Mouse (Mus musculus) forebrain, embryonic 15.5 days (tissue): ENCODE results near the gene Gm17364. TPM values are rescaled to one million over a fixed set of nuclear protein-coding genes. Genes with fewer than 3 reads are reported as not detected.

Experiments
- ATAC-seq: fragments of 200-750 bp; cut with Nextera tagmentation; replicated peaks from 2 replicates; pipeline ENCODE4 v1.8.0; 2017; ENCODE audit warnings: mild to moderate bottlenecking, moderate TSS enrichment, moderate library complexity
- H3K27ac ChIP-seq: fragments of 300-500 bp; sonication (generic); replicated peaks from 2 replicates; pipeline ENCODE4 v1.5.1; 2015; ENCODE audit warnings: mild to moderate bottlenecking, inconsistent platforms
- H3K27me3 ChIP-seq: fragments of 300-500 bp; sonication (generic); 2 replicates; pipeline ENCODE4 v1.6.1; 2015; ENCODE audit warnings: inconsistent platforms
- H3K36me3 ChIP-seq: fragments of 300-500 bp; sonication (generic); 2 replicates; pipeline ENCODE4 v1.6.1; 2015; ENCODE audit warnings: mild to moderate bottlenecking, inconsistent platforms
- H3K4me1 ChIP-seq: fragments of 300-500 bp; sonication (generic); 2 replicates; pipeline ENCODE4 v1.6.1; 2015; ENCODE audit warnings: inconsistent platforms
- H3K4me2 ChIP-seq: fragments of 300-500 bp; sonication (generic); replicated peaks from 2 replicates; pipeline ENCODE4 v1.6.1; 2015; ENCODE audit warnings: mild to moderate bottlenecking, inconsistent platforms
- H3K4me3 ChIP-seq: fragments of 300-500 bp; sonication (generic); 2 replicates; pipeline ENCODE4 v1.5.1; 2015; ENCODE audit warnings: mild to moderate bottlenecking, inconsistent platforms
- H3K9ac ChIP-seq: fragments of 300-500 bp; sonication (generic); replicated peaks from 2 replicates; pipeline ENCODE4 v1.6.1; 2015; ENCODE audit warnings: mild to moderate bottlenecking, inconsistent platforms
- H3K9me3 ChIP-seq: fragments of 300-500 bp; sonication (generic); 2 replicates; pipeline ENCODE4 v1.6.1; 2016; ENCODE audit warnings: inconsistent platforms
- WGBS: fragments of 180-500 bp; shearing (Covaris S2); methylation state at CpG from one replicate; pipeline ENCODE4 v1.1.7; 2015; ENCODE audit warnings: mixed read lengths; 5-methylcytosine and 5-hydroxymethylcytosine counted together
- polyA plus RNA-seq: library from polyadenylated mRNA; unstranded; fragments of >200 nt; fragmentation: Nextera tagmentation; extraction: Ambion mirVana; gene quantifications from 2 replicates; pipeline ENCODE4 v1.2.1, GENCODE M21; 2015

Gene Gm17364
- polyA plus RNA-seq, 1 experiment from 2014 or later = not detected

- WGBS = under 1% methylated on average over 27 of the region's 27 CpGs
- H3K4me3 ChIP-seq = peak overlapping the region; percentile 87
- ATAC-seq = no peak
- H3K4me2 ChIP-seq = peak overlapping the region; percentile 76
- peak overlapping the region; percentile 84 for H3K9ac ChIP-seq
- H3K27ac ChIP-seq = peak overlapping the region; percentile 85
- 0 out of 2 replicates have a peak, but pooled peaks cover 14% of the 10 kb centered on the region for H3K4me1 ChIP-seq
- no peaks in the 10 kb centered on the region for H3K36me3 ChIP-seq
- no peaks in the 10 kb centered on the region for H3K9me3 ChIP-seq
- no peaks in the 10 kb centered on the region for H3K27me3 ChIP-seq
Measured at GRCm38 (mm10) chr13:41250318-41250981, 23.3 kb downstream of the Gm17364 start.

GRCm38 (mm10) chr13:41249538-41250317 lies 24.0 kb downstream of the Gm17364 start, which contains the start of gene Smim13:
Gene Smim13 (plus strand): TSS chr13:41249844.
- no peaks in the 10 kb centered on the region for H3K9me3 ChIP-seq
- ATAC-seq = peak; percentile 99
- peak within 1 kb of the TSS; percentile 85 for H3K27ac ChIP-seq
- H3K36me3 ChIP-seq = no peaks in the 10 kb centered on the region
- under 1% methylated on average over 76 of the region's 78 CpGs for WGBS
- peak within 1 kb of the TSS; percentile 87 for H3K4me3 ChIP-seq
- peak within 1 kb of the TSS; percentile 76 for H3K4me2 ChIP-seq
- H3K4me1 ChIP-seq = 0 out of 2 replicates have a peak, but pooled peaks cover 14% of the 10 kb centered on the region
- peak within 1 kb of the TSS; percentile 84 for H3K9ac ChIP-seq
- no peaks in the 10 kb centered on the region for H3K27me3 ChIP-seq

DNA sequence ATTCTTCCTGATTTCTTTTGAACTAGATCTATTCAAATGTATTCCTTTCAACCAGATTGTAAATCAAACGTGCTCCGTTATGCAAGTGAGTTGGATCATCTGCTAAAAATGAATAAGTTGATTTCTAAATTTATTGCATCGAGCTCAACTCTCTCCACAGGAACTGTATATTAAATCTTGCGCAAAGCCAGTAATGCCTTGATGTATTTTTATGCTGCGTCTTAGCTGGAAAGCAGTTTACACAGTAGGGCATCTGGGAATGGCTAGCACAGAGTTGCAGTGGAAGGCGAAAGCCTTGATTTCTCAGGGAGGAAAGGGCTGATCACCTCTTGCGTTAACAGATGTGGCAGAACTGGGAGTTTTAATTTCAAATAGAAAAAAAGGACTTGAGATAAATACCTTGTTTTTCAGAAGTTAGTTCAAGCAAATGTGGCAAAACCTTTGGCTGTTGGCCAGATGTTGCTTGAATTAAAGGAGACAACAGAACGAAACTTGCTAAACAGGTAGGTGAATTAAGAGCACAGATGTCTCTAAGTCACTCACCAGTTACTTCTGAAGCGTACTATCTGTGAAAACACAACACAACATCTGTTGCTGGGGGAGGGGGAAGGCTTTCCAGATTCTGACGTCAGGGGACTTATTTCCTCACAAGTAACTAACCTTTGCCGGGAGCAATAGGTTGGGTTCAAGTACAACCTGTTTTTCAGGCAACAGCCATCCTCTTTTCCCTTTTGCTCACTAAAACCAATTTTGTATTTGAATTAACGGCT lies 24.8 kb downstream of the Gm17364 start:
- Histone ChIP-seq H3K9me3 (no peaks in the 10 kb centered on the region), H3K4me1 (0 out of 2 replicates have a peak, but pooled peaks cover 14% of the 10 kb centered on the region), H3K9ac (peak overlapping the region; percentile 84), H3K4me3 (peak overlapping the region; percentile 87), H3K27me3 (no peaks in the 10 kb centered on the region), H3K36me3 (no peaks in the 10 kb centered on the region), H3K27ac (peak overlapping the region; percentile 24; the same call in 1 of the 2 replicates), H3K4me2 (peak overlapping the region; percentile 50)
- WGBS = 46% methylated on average over 12 of the region's 12 CpGs
- peak; percentile 24 for ATAC-seq

GRCm38 (mm10) chr13:41244306-41244830 lies 29.4 kb downstream of the Gm17364 start:
- Histone ChIP-seq H3K4me3 (no peak overlapping the region), H3K9me3 (no peaks in the 10 kb centered on the region), H3K36me3 (no peaks in the 10 kb centered on the region), H3K4me1 (0 out of 2 replicates have a peak, but pooled peaks cover 4% of the 10 kb centered on the region), H3K4me2 (no peak overlapping the region), H3K27me3 (no peaks in the 10 kb centered on the region), H3K9ac (no peak overlapping the region), H3K27ac (no peak overlapping the region)
- WGBS = 66% methylated on average over 6 of the region's 6 CpGs
- ATAC-seq = no peak

DNA sequence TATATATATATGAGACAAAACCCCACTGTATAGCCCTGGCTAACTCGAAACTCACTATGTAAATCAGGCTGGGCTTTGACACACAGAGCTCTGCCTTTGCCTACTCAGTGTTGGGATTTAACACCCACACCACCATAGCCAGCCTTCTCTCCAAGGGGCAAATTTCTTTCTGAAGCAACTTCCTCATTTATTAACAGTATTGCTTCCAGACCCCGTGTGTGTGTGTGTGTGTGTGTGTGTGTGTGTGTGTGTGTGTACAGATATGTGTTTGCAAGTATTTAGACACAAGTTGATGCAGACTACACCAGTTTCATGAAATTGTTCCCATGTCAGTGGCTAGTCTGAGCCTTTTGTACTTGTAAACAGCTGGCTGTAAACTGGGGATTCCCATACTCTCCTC lies 32.2 kb downstream of the Gm17364 start:
- Histone ChIP-seq H3K27me3 (no peaks in the 10 kb centered on the region), H3K27ac (no peak overlapping the region), H3K4me2 (no peak overlapping the region), H3K9me3 (no peaks in the 10 kb centered on the region), H3K4me1 (no peaks in the 10 kb centered on the region), H3K4me3 (no peak overlapping the region), H3K36me3 (no peaks in the 10 kb centered on the region), H3K9ac (no peak overlapping the region)
- 73% methylated on average over 2 of the region's 2 CpGs for WGBS
- no peak for ATAC-seq

- H3K27me3 ChIP-seq = no peaks in the 10 kb centered on the region
- 15% methylated on average over 5 of the region's 5 CpGs for WGBS
- no peak overlapping the region for H3K4me2 ChIP-seq
- H3K27ac ChIP-seq = no peak overlapping the region
- peak; percentile 65 for ATAC-seq
- H3K9ac ChIP-seq = no peak overlapping the region
- no peaks in the 10 kb centered on the region for H3K4me1 ChIP-seq
- H3K4me3 ChIP-seq = no peak overlapping the region
- H3K9me3 ChIP-seq = no peaks in the 10 kb centered on the region
- H3K36me3 ChIP-seq = no peaks in the 10 kb centered on the region
Measured at GRCm38 (mm10) chr13:41238805-41239130, 35.0 kb downstream of the Gm17364 start.

GRCm38 (mm10) chr13:41238035-41238804 lies 35.6 kb downstream of the Gm17364 start:
- no peak overlapping the region for H3K9ac ChIP-seq
- H3K4me3 ChIP-seq = no peak overlapping the region
- no peaks in the 10 kb centered on the region for H3K27me3 ChIP-seq
- no peak overlapping the region for H3K4me2 ChIP-seq
- H3K36me3 ChIP-seq = no peaks in the 10 kb centered on the region
- peak; percentile 57 for ATAC-seq
- WGBS = 78% methylated on average over 10 of the region's 10 CpGs
- H3K9me3 ChIP-seq = no peaks in the 10 kb centered on the region
- no peaks in the 10 kb centered on the region for H3K4me1 ChIP-seq
- no peak overlapping the region for H3K27ac ChIP-seq

DNA sequence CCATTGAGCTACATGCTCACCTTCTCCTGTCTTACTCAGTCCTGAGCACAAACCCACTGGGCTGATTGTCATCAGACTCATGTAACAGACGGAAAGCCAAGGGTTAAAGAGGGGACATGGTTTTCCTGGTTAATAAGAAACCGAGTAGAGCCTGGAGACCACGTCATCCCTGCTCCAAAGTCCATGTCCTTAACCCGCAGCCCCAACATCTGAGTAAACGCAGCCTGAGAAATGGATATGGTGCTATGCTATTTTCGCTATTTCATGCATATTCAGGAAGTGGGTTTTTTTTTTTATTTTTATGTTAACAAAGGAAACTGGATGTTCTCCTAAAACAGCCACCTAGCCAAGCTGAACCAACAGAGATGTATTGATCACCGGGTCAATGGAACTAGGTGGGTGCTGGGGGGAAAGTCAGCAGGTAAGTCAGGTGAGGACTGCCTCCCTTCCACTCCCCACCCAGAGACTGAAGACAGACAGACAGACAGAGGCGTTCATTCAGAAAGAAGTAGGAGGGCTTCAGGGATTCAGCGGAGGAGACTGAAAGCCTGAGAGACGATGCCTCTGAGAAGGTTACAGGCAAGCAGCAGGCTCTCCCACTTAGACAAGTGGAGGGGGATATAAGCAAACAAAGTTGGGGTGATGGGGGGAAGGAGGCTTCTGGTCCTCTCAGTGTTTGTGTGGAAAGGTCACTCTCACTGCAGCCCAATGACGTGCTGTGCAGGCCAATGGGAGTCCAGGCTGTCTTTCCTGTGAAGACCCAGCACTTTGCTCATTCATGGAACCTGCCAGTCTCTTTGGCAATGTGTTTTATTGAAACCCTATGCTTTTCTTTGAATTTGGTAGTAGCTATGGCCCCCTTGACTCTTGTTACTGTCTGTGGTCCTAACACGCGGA lies 37.7 kb downstream of the Gm17364 start:
- no peak overlapping the region for H3K4me3 ChIP-seq
- no peak overlapping the region for H3K27ac ChIP-seq
- H3K36me3 ChIP-seq = no peaks in the 10 kb centered on the region
- no peaks in the 10 kb centered on the region for H3K9me3 ChIP-seq
- no peaks in the 10 kb centered on the region for H3K27me3 ChIP-seq
- WGBS = 84% methylated on average over 13 of the region's 13 CpGs
- H3K9ac ChIP-seq = no peak overlapping the region
- no peak overlapping the region for H3K4me2 ChIP-seq
- peaks cover 6% of the 10 kb centered on the region for H3K4me1 ChIP-seq
- no peak for ATAC-seq

- Histone ChIP-seq H3K36me3 (no peaks in the 10 kb centered on the region), H3K27me3 (no peaks in the 10 kb centered on the region), H3K4me1 (peaks cover 10% of the 10 kb centered on the region), H3K4me2 (no peak overlapping the region), H3K9ac (no peak overlapping the region), H3K27ac (no peak overlapping the region), H3K4me3 (no peak overlapping the region), H3K9me3 (no peaks in the 10 kb centered on the region)
- WGBS = 91% methylated on average over 6 of the region's 6 CpGs
- no peak for ATAC-seq
Measured at GRCm38 (mm10) chr13:41235181-41235580, 38.6 kb downstream of the Gm17364 start.

DNA sequence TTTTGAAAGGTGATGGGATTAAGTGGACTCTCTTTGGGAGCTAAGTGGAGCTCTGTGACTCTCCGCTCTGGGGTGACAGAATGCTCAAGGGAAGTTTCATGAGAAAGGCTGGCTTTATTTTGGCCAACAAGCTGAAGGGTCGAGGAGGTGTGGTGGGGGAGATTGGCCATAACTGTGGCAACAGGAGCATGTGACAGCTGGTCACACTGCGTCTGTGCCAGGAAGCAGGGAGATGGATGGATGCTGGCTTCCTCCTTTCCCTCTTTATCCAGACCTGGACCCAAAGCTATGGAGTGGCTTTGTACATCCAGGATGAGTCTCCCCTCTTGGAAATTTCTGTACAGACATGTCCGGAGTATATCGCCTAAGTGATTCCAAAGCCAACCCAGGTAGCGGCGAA lies 40.5 kb downstream of the Gm17364 start:
- Histone ChIP-seq H3K9ac (no peak overlapping the region), H3K27me3 (no peaks in the 10 kb centered on the region), H3K4me3 (no peak overlapping the region), H3K4me1 (peaks cover 10% of the 10 kb centered on the region), H3K36me3 (no peaks in the 10 kb centered on the region), H3K4me2 (no peak overlapping the region), H3K27ac (no peak overlapping the region), H3K9me3 (no peaks in the 10 kb centered on the region)
- 85% methylated on average over 7 of the region's 7 CpGs for WGBS
- no peak for ATAC-seq
